Mouse (Mus musculus) heart, embryonic 10.5 days (tissue): ENCODE data around the gene Fgfr2. TPM values are rescaled to one million over a fixed set of nuclear protein-coding genes. Genes with fewer than 3 reads are reported as not detected.
A peak's percentile ranks its signal among the peaks of the same experiment; 100 is the strongest.
"Not testable (repeated sequence)": the region's sequence is repeated elsewhere in the genome, so short reads cannot be mapped to it uniquely, and the experiment has no call there.

Experiments used
- DNase-seq: peaks from one replicate; pipeline ENCODE4 v3.0.0-alpha.2; 2017; ENCODE audit warnings: low spot score
- H3K27ac ChIP-seq: fragments of 300-500 bp; sonication (generic); 2 replicates; pipeline ENCODE4 v1.5.1; 2016; ENCODE audit warnings: mild to moderate bottlenecking
- H3K27me3 ChIP-seq: fragments of 300-500 bp; sonication (generic); 2 replicates; pipeline ENCODE4 v1.6.1; 2016; ENCODE audit warnings: mild to moderate bottlenecking; ENCODE audit not compliant: poor library complexity, insufficient read depth, severe bottlenecking
- H3K36me3 ChIP-seq: fragments of 300-500 bp; sonication (generic); 2 replicates; pipeline ENCODE4 v1.6.1; 2016; ENCODE audit warnings: mild to moderate bottlenecking, moderate library complexity
- H3K4me1 ChIP-seq: fragments of 300-500 bp; sonication (generic); 2 replicates; pipeline ENCODE4 v1.6.1; 2016; ENCODE audit warnings: mild to moderate bottlenecking
- H3K4me3 ChIP-seq: fragments of 300-500 bp; sonication (generic); 2 replicates; pipeline ENCODE4 v1.5.1; 2016; ENCODE audit warnings: mild to moderate bottlenecking, moderate library complexity
- H3K9me3 ChIP-seq: fragments of 300-500 bp; sonication (generic); 2 replicates; pipeline ENCODE4 v1.6.1; 2016; ENCODE audit warnings: mild to moderate bottlenecking, moderate library complexity
- WGBS: fragments of 180-500 bp; shearing (Covaris S2); methylation state at CpG from one replicate; pipeline ENCODE4 v1.1.7; 2016; 5-methylcytosine and 5-hydroxymethylcytosine counted together
- polyA plus RNA-seq: library from polyadenylated mRNA; unstranded; fragments of >200 nt; fragmentation: Nextera tagmentation; extraction: Ambion mirVana; gene quantifications from 2 replicates; pipeline ENCODE4 v1.2.1, GENCODE M21; 2016

Gene Fgfr2
- polyA plus RNA-seq, 1 experiment from 2014 or later, result 46.6 TPM

DNA sequence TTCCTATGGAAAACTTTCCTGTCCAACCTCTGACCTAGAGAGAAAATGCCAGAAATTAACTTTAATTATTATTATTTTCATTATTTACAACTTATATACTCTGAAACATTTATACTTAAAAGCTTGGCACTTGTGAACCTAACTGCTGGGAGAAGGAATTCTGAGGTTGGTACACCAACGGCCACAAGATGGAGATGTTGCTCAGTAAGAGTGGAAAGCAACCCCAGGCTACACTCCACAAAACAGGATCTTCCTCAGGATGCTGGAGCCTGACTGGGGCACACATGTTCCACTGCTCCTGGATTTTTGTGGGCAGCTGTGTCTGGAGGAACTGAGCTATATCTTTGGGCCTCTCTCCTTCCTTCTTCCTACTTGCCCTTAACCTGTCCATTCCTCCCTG is 1690.9 kb downstream of the Fgfr2 start:
- DNase-seq, result no peak
- Histone ChIP-seq H3K4me1 (no peaks in the 10 kb centered on the region), H3K9me3 (no peaks in the 10 kb centered on the region), H3K27me3 (no peaks in the 10 kb centered on the region), H3K4me3 (no peak overlapping the region), H3K27ac (no peak overlapping the region), H3K36me3 (peaks cover 12% of the 10 kb centered on the region)
- 13% methylated on average over 1 of the region's 1 CpGs for WGBS

- Histone ChIP-seq H3K9me3 (no peaks in the 10 kb centered on the region), H3K27ac (no peak overlapping the region), H3K4me1 (no peaks in the 10 kb centered on the region), H3K4me3 (no peak overlapping the region), H3K36me3 (peaks cover 18% of the 10 kb centered on the region), H3K27me3 (no peaks in the 10 kb centered on the region)
- no peak for DNase-seq
- WGBS, result 85% methylated on average over 5 of the region's 5 CpGs
Measured at GRCm38 (mm10) chr7:131427331-131427730, 1695.8 kb downstream of the Fgfr2 start.

GRCm38 (mm10) chr7:131424912-131425311 is 1698.2 kb downstream of the Fgfr2 start:
- H3K4me1 ChIP-seq, result no peaks in the 10 kb centered on the region
- H3K36me3 ChIP-seq, result peaks cover 11% of the 10 kb centered on the region; the same call in 1 of the 2 replicates
- H3K4me3 ChIP-seq, result no peak overlapping the region
- H3K9me3 ChIP-seq, result no peaks in the 10 kb centered on the region
- no peak overlapping the region for H3K27ac ChIP-seq
- no peaks in the 10 kb centered on the region for H3K27me3 ChIP-seq
- DNase-seq, result peak; percentile 80
- WGBS, result 57% methylated on average over 2 of the region's 2 CpGs

- H3K27me3 ChIP-seq, result no peaks in the 10 kb centered on the region
- H3K4me1 ChIP-seq, result no peaks in the 10 kb centered on the region
- no peak overlapping the region for H3K4me3 ChIP-seq
- H3K27ac ChIP-seq, result no peak overlapping the region
- DNase-seq, result no peak
- H3K36me3 ChIP-seq, result no peaks in the 10 kb centered on the region
- H3K9me3 ChIP-seq, result no peaks in the 10 kb centered on the region
Measured at GRCm38 (mm10) chr7:131417605-131418004, 1705.5 kb downstream of the Fgfr2 start.

DNA sequence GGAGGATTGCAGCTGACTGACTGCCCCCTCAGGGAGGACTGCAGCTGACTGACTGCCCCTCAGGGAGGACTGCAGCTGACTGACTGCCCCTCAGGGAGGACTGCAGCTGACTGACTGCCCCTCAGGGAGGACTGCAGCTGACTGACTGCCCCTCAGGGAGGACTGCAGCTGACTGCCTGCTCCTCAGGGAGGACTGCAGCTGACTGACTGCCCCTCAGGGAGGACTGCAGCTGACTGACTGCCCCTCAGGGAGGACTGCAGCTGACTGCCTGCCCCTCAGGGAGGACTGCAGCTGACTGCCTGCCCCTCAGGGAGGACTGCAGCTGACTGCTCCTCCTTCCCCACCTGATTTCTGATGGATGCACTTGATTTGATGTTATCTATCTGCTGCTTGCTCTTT is 1706.4 kb downstream of the Fgfr2 start:
- not testable (repeated sequence) for H3K9me3 ChIP-seq

DNA sequence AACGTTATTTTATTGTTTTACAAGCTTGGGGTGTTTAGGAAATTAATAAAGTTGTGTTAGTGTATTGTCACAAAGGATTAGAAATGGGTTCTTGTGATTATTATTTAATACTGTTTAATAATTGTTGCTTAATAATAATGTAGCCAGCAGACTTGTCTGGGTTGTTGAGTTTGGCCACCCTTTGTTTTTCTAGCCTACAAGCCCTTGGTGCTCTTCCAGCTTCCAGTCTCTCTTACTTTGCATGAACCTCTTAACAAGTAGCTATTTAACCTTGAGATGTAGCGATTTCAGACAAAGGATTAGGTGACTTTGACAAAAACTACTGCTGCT is 1711.2 kb downstream of the Fgfr2 start:
- Histone ChIP-seq H3K9me3 (no peaks in the 10 kb centered on the region), H3K4me3 (no peak overlapping the region), H3K36me3 (no peaks in the 10 kb centered on the region), H3K4me1 (peaks cover 12% of the 10 kb centered on the region), H3K27me3 (no peaks in the 10 kb centered on the region), H3K27ac (no peak overlapping the region)
- 73% methylated on average over 2 of the region's 2 CpGs for WGBS
- no peak for DNase-seq

More for the DNA sequence above, 1706.4 kb downstream of the Fgfr2 start:
- H3K4me1 ChIP-seq, H3K27me3 ChIP-seq, H3K4me3 ChIP-seq, H3K36me3 ChIP-seq, DNase-seq, H3K27ac ChIP-seq: not testable (repeated sequence)

DNA sequence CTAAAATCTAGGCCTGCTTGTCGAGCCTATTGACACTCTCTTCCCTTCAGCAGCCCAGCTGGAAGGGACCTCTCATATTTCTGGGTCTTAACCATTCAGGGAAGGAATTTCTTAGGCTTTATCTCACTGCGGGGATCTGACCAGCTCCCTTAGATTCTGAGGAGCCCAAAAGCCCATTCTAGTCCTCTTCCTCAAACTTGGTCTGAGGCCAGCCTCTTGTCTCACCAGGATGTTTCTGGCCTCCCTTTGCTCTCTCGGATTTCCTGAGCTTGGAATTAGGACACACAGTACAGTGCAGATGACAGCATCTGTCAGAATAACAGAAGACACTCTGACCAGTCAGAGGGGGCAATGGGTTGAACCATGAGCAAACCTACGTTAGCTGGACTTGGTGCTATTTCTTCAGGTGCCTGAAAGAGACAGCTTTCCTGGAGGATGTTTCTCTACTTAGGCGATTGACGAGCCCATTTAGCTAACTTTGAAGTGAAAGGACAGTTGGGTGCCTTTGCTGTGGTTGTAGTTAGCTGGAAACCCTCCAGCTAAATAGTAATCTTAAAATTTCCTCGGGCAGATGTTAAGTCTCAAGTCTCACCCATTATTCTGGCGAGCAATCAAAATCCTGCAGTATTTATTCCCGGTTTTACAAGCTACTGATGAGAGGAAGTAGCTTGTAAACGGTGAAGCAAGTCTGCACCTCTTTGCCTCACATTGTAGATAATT is 1711.8 kb downstream of the Fgfr2 start:
- Histone ChIP-seq H3K27me3 (no peaks in the 10 kb centered on the region), H3K36me3 (no peaks in the 10 kb centered on the region), H3K4me3 (peak overlapping the region; percentile 98), H3K9me3 (no peaks in the 10 kb centered on the region), H3K27ac (no peak overlapping the region), H3K4me1 (peaks cover 12% of the 10 kb centered on the region)
- no peak for DNase-seq
- WGBS, result 56% methylated on average over 10 of the region's 10 CpGs

GRCm38 (mm10) chr7:131410416-131411058 is 1712.6 kb downstream of the Fgfr2 start, which contains the start of the genes Ikzf5 and Acadsb:
Ikzf5 (minus strand) TSS chr7:131410521.
Acadsb (plus strand) TSS chr7:131410601.
- under 1% methylated on average over 42 of the region's 42 CpGs for WGBS
- peak; percentile 99 for DNase-seq
- no peaks in the 10 kb centered on the region for H3K27me3 ChIP-seq
- no peaks in the 10 kb centered on the region for H3K9me3 ChIP-seq
- peak within 1 kb of the TSS; percentile 94 for H3K27ac ChIP-seq
- H3K4me1 ChIP-seq, result peaks cover 12% of the 10 kb centered on the region
- H3K4me3 ChIP-seq, result peak within 1 kb of the TSS; percentile 98
- H3K36me3 ChIP-seq, result no peaks in the 10 kb centered on the region

DNA sequence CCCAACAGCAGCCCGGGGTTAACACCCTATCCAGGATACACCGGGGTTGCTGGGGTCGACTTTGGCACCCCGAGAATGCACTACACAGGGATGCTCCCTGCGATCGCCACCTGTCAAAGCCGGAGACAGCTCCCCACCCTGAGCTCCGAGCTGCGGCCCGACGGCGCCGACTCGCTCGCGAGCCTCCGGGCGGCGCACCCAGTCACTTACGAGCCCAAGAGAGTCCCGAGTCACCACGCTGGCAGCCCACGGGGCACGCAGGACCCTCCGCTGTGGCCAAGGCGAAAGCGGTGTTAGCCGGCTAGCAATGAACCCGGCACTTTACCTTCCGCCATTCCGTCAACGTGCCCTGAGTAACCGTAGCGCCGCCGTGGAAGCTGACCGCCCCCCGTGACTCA is 1713.2 kb downstream of the Fgfr2 start:
- H3K9me3 ChIP-seq, result no peaks in the 10 kb centered on the region
- H3K4me1 ChIP-seq, result peaks cover 12% of the 10 kb centered on the region
- peak overlapping the region; percentile 94 for H3K27ac ChIP-seq
- whole genome bisulfite sequencing, result under 1% methylated on average over 38 of the region's 38 CpGs
- H3K36me3 ChIP-seq, result no peaks in the 10 kb centered on the region
- H3K27me3 ChIP-seq, result no peaks in the 10 kb centered on the region
- H3K4me3 ChIP-seq, result peak overlapping the region; percentile 98
- DNase-seq, result no peak

DNA sequence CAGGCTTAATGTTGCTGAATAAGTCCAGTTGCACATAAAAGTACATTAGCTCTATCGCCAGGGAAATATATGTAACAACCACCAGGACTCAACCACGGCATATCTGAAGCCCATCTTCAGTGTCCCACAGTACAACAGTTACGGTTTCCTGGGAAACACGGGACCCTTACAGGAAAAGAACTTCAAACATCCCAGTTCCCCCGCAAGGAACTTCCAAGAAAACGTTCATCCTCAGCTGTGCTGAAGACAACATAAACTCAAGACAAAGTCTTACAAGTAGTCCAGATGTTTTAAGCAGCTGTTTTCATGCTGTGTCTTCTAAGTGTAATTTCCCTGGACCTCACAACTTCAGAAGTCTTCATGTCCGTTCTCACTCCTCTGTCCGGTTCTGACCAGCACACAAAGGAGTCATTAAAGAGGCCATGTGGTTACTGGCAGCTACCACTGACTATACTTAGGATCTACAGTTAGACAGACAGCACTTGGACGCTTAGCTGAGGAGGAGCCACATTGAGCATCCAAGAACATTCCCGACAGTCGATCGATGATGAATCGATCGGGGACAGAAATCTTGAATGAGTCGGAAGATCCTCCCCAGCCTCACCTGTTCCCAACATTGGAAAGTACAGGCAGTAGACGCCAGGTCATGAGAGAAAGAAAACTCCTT is 1713.7 kb downstream of the Fgfr2 start:
- Histone ChIP-seq H3K27ac (peak overlapping the region; percentile 94), H3K36me3 (no peaks in the 10 kb centered on the region), H3K4me1 (peaks cover 12% of the 10 kb centered on the region), H3K4me3 (peak overlapping the region; percentile 98), H3K27me3 (no peaks in the 10 kb centered on the region), H3K9me3 (no peaks in the 10 kb centered on the region)
- DNase-seq, result no peak
- 10% methylated on average over 16 of the region's 16 CpGs for WGBS

GRCm38 (mm10) chr7:131391761-131392160 is 1731.4 kb downstream of the Fgfr2 start:
- not testable (repeated sequence) for DNase-seq, H3K9me3 ChIP-seq, H3K27me3 ChIP-seq, H3K4me3 ChIP-seq, H3K4me1 ChIP-seq, H3K27ac ChIP-seq
- H3K36me3 ChIP-seq, result peaks cover 45% of the 10 kb centered on the region
- WGBS, result 90% methylated on average over 7 of the region's 7 CpGs

DNA sequence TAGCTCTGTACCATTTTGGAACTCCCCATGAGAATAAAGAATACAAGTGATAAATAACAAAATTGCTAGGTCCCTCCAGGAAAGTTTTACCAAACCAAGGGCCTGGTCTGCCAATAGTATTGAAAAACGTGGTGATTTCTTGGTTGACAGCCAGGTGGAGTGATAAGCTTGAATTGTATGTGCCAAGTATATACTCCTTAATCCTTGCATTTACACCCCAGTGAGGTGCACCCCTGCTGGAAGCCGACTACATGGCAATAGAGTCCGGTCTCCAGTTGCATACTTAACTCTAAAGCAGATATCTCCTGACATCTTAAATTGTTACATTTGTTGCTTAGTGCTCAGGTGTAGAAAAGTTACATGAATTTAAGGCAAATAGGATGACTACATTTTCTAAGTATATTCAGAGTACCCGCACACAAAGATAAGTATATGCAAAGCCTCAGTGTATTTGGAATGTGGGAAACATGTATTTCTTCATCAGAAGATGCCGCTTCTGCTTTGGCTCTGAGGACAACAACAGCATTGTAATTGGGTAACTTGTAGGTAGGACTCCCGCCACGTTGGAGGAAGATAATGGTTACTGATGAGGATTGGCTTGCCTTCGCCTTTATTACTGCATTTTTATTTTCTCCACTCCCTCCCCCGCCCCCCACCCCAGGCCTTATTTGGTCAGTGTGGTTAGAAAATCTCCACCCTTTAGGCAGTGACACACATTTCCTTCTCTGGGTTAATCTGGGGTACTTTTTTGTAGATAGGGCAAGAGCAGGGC is 1751.1 kb downstream of the Fgfr2 start:
- peak overlapping the region; percentile 98; the same call in 1 of the 2 replicates for H3K27ac ChIP-seq
- no peak for DNase-seq
- H3K9me3 ChIP-seq, result no peaks in the 10 kb centered on the region
- H3K4me1 ChIP-seq, result peaks cover 8% of the 10 kb centered on the region
- peaks cover 10% of the 10 kb centered on the region; the same call in 1 of the 2 replicates for H3K36me3 ChIP-seq
- no peaks in the 10 kb centered on the region for H3K27me3 ChIP-seq
- WGBS, result 71% methylated on average over 9 of the region's 9 CpGs
- H3K4me3 ChIP-seq, result peak overlapping the region; percentile 79
